Mouse (Mus musculus): ENCODE results near the gene Olfr1472. TPM values are rescaled to one million over a fixed set of nuclear protein-coding genes. Genes with fewer than 3 reads are reported as not detected.
"Not testable (repeated sequence)": the region's sequence is repeated elsewhere in the genome, so short reads cannot be mapped to it uniquely, and the experiment has no call there.

Olfr1472 gene
- not detected for total RNA-seq (2021)
- long read RNA-seq, experiment 1: 0 reads
- long read RNA-seq, experiment 2: 0 reads

- no peak for DNase-seq (ENCODE audit: low spot score in 2 of 2)
Measured at GRCm38 (mm10) chr19:13455986-13456385, at the start of gene Olfr1472. Gene Olfr1472, minus strand, starts transcription at chr19:13456086.

GRCm38 (mm10) chr19:13500246-13500645 is 44.4 kb upstream of the Olfr1472 start, which contains the start of gene Olfr1477:
Gene Olfr1477, plus strand, starts transcription at chr19:13500546.
- DNase-seq (ENCODE audit: low spot score in 2 of 2): no peak

DNA sequence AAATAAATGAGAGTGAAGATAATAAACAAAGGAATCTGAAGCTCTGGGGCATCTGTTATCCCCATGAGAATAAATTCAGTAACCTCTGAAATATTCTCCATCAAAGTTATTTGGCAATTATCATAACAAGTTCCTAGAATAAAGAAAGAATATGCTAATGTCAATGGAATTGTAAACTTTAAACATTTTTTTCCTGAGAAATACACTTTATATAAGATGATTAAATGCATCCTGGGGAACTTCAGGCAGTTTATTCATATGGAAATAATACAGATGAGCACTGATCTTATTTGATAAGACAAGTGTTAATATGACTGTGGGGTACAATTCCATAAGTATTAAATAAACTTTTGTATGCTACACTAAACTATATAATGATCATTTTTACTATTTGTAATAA is 24.2 kb upstream of the Olfr1472 start, which contains the start of gene Olfr1475:
TSS of gene Olfr1475 (minus strand) at position 101 of the 400 bp plus-strand sequence.
- DNase-seq (ENCODE audit: low spot score in 2 of 2): no peak

DNA sequence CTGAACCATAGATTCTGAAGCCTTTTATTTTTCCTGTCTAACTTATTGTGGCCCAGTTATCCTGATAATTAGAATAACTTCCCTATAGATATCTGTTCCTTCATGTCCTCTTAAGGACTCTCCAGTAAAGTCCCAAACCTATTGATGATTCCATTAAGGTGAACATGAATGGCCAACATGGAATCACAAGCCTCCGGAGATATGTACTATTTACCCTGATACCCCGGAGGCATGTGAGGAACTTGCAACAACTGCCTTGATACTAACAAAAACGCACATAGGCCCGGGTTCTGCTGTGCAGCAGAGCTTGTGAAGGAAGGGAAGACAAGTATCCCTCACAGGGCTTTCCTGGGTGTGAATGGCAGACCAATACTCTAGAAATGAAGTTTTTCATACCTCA is 13.4 kb upstream of the Olfr1472 start, which contains the start of gene Olfr1474:
TSS of gene Olfr1474 (plus strand) at position 301 of the 400 bp plus-strand sequence.
- not testable (repeated sequence) for DNase-seq (ENCODE audit: low spot score in 2 of 2)

DNA sequence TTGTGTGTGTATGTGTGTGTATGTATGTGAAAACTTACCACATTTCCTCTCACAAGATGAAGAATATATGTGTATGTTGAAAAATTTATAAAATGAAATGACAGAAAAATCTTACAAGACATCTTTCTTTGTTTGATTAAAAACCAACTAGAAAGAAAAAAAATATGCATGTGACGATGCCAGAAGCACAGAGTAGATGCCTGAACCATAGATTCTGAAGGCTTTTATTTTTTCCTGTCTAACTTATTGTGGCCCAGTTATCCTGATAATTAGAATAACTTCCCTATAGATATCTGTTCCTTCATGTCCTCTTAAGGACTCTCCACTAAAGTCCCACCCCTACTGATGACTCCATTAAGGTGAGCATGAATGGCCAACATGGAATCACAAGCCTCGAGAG is 12.8 kb downstream of the Olfr1472 start, which contains the start of gene Olfr1471:
TSS of gene Olfr1471 (plus strand) at position 301 of the 400 bp plus-strand sequence.
- not testable (repeated sequence) for DNase-seq (ENCODE audit: low spot score in 2 of 2)

- no peak for DNase-seq (ENCODE audit: low spot score in 2 of 2)
Measured at GRCm38 (mm10) chr19:13407549-13407948, 48.3 kb downstream of the Olfr1472 start, which contains the start of gene Olfr1469. Gene Olfr1469, plus strand, starts transcription at chr19:13407849.

Other genes with a start within 250 kb of the Olfr1472 start
- gene Olfr1463, start 224.8 kb downstream of the Olfr1472 start, total RNA-seq (2021): not detected
- not detected for gene Olfr1465, start 140.5 kb downstream of the Olfr1472 start, total RNA-seq (2021)
- not detected for gene Olfr1466, start 117.2 kb downstream of the Olfr1472 start, total RNA-seq (2021)
- not detected for gene Olfr1467, start 93.8 kb downstream of the Olfr1472 start, total RNA-seq (2021)
- not detected for gene Olfr1469, start 48.2 kb downstream of the Olfr1472 start, total RNA-seq (2021)
- gene Olfr1471, start 12.7 kb downstream of the Olfr1472 start, total RNA-seq (2021): not detected
- not detected for gene Olfr1474, start 13.5 kb upstream of the Olfr1472 start, total RNA-seq (2021)
- gene Olfr1475, start 24.1 kb upstream of the Olfr1472 start, total RNA-seq (2021): not detected
- not detected for gene Olfr1477, start 44.5 kb upstream of the Olfr1472 start, total RNA-seq (2021)
- gene Olfr1480, start 71.8 kb upstream of the Olfr1472 start, total RNA-seq (2021): not detected
- gene Olfr1484, start 127.4 kb upstream of the Olfr1472 start, total RNA-seq (2021): not detected
- not detected for gene Olfr1487, start 161.3 kb upstream of the Olfr1472 start, total RNA-seq (2021)
- gene Olfr1489, start 175.5 kb upstream of the Olfr1472 start, total RNA-seq (2021): not detected
- gene Olfr1490, start 195.0 kb upstream of the Olfr1472 start, total RNA-seq (2021): not detected
- gene Olfr1491, start 241.2 kb upstream of the Olfr1472 start, total RNA-seq (2021): not detected

Data from layer of hippocampus, postnatal 14 days (tissue).